Mouse (Mus musculus) brown adipose tissue, adult 24 weeks (tissue): ENCODE results near the gene Gm9922. TPM values are rescaled to one million over a fixed set of nuclear protein-coding genes. Genes with fewer than 3 reads are reported as not detected.

Source experiments
- H3K27ac ChIP-seq: fragments of 200-500 bp; replicated peaks from 2 replicates; pipeline ENCODE4 v1.5.1; 2012; ENCODE audit warnings: low read depth, mild to moderate bottlenecking, low read length
- H3K4me1 ChIP-seq: fragments of 200-500 bp; 2 replicates; pipeline ENCODE4 v1.6.1; 2012; ENCODE audit warnings: low read length, mixed read lengths; ENCODE audit not compliant: control insufficient read depth, insufficient read depth, insufficient read length
- H3K4me3 ChIP-seq: fragments of 200-500 bp; 2 replicates; pipeline ENCODE4 v1.5.1; 2012; ENCODE audit warnings: low read depth, mild to moderate bottlenecking, low read length, moderate library complexity; ENCODE audit not compliant: insufficient read depth
- polyA plus RNA-seq: library from polyadenylated mRNA; stranded (reverse); fragments of >200 nt; gene quantifications from 2 replicates; pipeline ENCODE4 v1.2.4, GENCODE M21; 2012; ENCODE audit not compliant: missing spikeins, insufficient read depth, insufficient read length

The Gm9922 gene
- polyA plus RNA-seq: 5.8 TPM in 1 of 2 replicates, not detected in the other

DNA sequence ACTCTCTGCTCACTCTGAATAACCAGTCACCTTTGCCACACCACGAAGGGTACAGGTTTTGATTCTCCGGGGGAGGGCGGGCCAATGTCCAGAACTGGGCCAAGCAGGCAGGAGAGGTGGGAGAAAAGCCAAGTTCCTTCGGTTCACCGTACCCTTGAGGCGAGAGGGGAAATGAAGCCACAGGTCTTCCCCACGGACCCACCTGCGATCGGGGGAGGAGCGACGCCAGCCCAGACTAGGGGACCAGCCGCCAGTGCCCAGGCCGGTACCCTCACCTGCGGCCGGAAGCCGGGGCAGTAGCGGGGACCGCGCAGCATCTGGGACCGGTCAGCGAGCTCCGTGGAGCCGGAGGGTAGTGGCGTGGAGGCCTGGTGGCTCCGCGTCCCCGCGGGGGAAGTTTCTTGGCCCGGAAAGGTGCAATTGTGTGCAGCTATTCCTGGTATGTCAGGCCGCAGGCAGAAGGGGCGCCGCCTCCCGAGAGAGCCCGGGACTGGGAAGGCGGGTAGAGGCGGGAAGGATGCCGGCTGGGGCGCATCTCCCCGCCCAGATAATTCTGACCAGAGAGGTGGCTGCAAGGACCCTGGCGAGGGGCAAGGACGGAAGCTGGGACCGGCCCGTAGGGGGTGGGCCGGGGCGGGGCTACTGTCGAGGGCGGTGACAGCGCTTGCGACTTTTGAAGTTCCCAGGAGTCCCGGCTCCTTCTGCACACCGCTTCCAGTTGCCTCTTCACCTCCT lies at the start of gene Gm9922, which contains the start of gene Lmo7:
Gene Gm9922, minus strand, starts transcription at position 578 of the 735 bp plus-strand sequence.
Gene Lmo7, plus strand, starts transcription at position 721 of the 735 bp plus-strand sequence.
- 0 out of 2 replicates have a peak, but pooled peaks cover 2% of the 10 kb centered on the region for H3K4me1 ChIP-seq
- H3K4me3 ChIP-seq: peak within 1 kb of the TSS; percentile 88
- peak within 1 kb of the TSS; percentile 97 for H3K27ac ChIP-seq

GRCm38 (mm10) chr14:101778426-101778825 lies 48.8 kb upstream of the Gm9922 start:
- Histone ChIP-seq H3K4me3 (no peak overlapping the region), H3K27ac (no peak overlapping the region), H3K4me1 (peaks cover 3% of the 10 kb centered on the region; the same call in 1 of the 2 replicates)

DNA sequence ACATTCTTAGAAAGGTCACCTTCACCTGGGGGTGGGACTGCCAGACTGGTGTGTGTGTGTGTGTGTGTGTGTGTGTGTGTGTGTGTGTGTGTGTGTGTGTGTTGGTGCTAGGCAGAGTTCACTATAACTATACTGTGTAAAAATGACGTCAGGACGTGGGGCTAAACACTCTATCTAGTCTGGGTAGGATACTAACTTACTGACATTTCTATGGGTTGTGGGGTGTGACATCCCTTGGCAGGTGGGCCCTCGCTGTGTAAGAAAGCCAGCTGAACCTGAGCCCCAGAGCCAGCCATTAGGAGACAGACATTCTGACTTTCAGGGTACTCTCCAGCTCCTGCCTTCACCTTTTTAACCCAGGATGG lies 47.5 kb upstream of the Gm9922 start:
- peaks cover 3% of the 10 kb centered on the region; the same call in 1 of the 2 replicates for H3K4me1 ChIP-seq
- H3K27ac ChIP-seq: no peak overlapping the region
- H3K4me3 ChIP-seq: no peak overlapping the region

GRCm38 (mm10) chr14:101776296-101777128 lies 46.9 kb upstream of the Gm9922 start:
- no peak overlapping the region for H3K4me3 ChIP-seq
- no peak overlapping the region for H3K27ac ChIP-seq
- H3K4me1 ChIP-seq: peaks cover 3% of the 10 kb centered on the region; the same call in 1 of the 2 replicates

- H3K4me3 ChIP-seq: no peak overlapping the region
- H3K4me1 ChIP-seq: peaks cover 3% of the 10 kb centered on the region; the same call in 1 of the 2 replicates
- no peak overlapping the region for H3K27ac ChIP-seq
Observed at GRCm38 (mm10) chr14:101774631-101775030, 45.0 kb upstream of the Gm9922 start.

DNA sequence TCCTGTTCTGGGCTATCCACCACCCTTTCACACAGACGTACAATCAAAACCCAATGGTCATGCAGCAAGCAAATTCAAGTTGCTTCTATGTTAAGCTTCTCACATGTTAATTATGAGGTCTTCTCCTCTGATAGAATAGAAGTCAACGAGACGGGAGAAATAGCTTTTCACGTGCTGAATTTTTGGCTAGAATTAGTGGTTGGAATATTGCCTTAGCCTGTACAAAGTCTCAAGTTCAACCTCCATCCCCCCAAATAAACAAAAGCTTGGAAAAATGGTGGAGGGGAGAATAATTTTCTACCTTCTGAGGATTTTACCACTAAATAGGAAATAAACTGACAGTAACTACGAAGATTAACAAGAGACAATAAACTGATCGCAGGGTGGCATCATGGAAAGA lies 42.1 kb upstream of the Gm9922 start:
- Histone ChIP-seq H3K4me3 (no peak overlapping the region), H3K4me1 (no peaks in the 10 kb centered on the region), H3K27ac (no peak overlapping the region)

DNA sequence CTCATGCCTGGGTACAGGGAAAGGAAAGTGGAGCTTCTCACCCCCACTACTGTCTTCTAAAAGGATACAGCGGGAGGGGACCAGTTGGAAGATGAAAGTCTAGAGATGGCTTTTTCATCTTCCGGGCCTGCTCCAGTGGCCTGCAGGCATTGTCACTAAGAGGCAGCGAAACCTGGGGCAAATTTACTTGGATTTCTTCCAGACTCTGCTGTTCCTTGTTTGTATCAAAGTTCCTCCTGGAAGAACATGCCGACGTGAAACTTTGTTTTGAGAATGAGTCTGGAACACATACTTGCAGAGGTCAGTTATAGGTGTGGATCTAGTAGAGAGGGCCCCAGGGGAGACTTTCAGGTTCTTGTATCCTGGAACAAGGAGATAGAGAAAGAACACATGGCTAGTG lies 41.7 kb upstream of the Gm9922 start:
- Histone ChIP-seq H3K4me1 (no peaks in the 10 kb centered on the region), H3K27ac (no peak overlapping the region), H3K4me3 (no peak overlapping the region)

- Histone ChIP-seq H3K27ac (no peak overlapping the region), H3K4me1 (no peaks in the 10 kb centered on the region), H3K4me3 (no peak overlapping the region)
Observed at GRCm38 (mm10) chr14:101763762-101764295, 34.2 kb upstream of the Gm9922 start.

- Histone ChIP-seq H3K4me1 (no peaks in the 10 kb centered on the region), H3K4me3 (no peak overlapping the region), H3K27ac (no peak overlapping the region)
Observed at GRCm38 (mm10) chr14:101762267-101762666, 32.7 kb upstream of the Gm9922 start.

DNA sequence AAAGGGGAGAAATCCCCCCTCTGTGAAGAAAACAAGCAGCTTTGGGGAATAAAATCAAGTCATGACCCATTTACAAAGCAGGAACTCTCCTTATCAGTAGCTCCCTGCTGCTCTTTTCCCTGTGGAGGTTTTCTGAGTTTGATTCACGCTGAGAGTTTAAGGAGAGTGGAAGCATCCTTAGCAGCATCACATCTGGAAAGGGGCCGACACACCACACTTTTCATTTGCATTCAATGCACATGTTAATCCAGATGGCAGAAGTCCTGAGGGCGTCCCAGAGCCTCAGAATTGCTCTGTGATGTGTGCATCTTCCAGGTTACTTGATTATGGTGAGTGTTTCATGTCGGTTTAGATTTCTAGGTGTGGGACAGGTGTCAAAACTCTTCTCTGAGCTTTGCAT lies 25.8 kb upstream of the Gm9922 start:
- Histone ChIP-seq H3K4me3 (no peak overlapping the region), H3K27ac (no peak overlapping the region), H3K4me1 (no peaks in the 10 kb centered on the region)

GRCm38 (mm10) chr14:101750910-101751309 lies 21.3 kb upstream of the Gm9922 start:
- H3K4me3 ChIP-seq: no peak overlapping the region
- no peaks in the 10 kb centered on the region for H3K4me1 ChIP-seq
- no peak overlapping the region for H3K27ac ChIP-seq

- H3K4me1 ChIP-seq: no peaks in the 10 kb centered on the region
- no peak overlapping the region for H3K27ac ChIP-seq
- H3K4me3 ChIP-seq: no peak overlapping the region
Observed at GRCm38 (mm10) chr14:101748436-101748835, 18.8 kb upstream of the Gm9922 start.

DNA sequence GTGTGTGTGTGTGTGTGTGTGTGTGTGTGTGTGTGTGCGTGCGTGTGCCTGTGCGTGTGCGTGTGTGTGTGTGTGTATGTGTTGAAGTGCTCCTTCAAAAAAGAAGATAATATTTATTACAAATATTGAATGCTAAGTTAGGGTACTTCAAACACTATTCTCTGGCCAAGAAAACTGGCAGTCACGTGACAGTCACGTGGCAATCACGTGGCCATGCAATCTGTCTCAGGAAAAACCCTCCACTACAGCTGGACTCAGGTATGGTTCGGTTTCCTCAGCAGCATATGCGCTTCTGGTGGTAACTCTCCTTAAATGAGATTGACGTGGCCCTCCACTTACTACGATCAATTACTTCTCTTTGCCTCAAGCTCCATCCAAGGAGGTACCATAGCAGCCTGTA lies 18.2 kb upstream of the Gm9922 start:
- Histone ChIP-seq H3K4me1 (no peaks in the 10 kb centered on the region), H3K27ac (no peak overlapping the region)

GRCm38 (mm10) chr14:101746635-101747034 lies 17.0 kb upstream of the Gm9922 start:
- no peak overlapping the region for H3K4me3 ChIP-seq
- H3K4me1 ChIP-seq: no peaks in the 10 kb centered on the region
- no peak overlapping the region for H3K27ac ChIP-seq

More for the DNA sequence above, 18.2 kb upstream of the Gm9922 start:
- H3K4me3 ChIP-seq: no peak overlapping the region

DNA sequence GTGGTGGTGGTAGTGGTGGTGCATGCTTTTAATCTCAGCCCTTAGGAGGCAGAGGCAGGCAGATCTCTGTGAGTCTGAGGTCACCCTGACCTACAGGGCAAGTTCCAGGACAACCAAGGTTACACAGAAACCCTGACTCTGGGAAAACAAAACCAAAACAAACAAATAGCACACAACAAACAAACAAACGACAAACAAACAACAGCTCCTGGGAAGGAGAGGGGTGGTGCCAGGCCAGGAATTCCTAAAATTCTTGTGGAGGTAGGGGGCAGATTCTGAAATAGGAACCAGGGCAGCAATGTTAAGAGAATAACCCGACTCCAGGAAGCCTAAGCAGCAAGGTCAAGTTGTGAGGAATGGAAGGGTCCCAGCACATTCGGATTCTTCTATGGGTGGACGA lies 7.9 kb upstream of the Gm9922 start:
- Histone ChIP-seq H3K4me1 (peaks cover 2% of the 10 kb centered on the region; the same call in 1 of the 2 replicates), H3K27ac (no peak overlapping the region), H3K4me3 (no peak overlapping the region)
